Mouse (Mus musculus): ENCODE data around the gene Bcl2a1b. TPM values are rescaled to one million over a fixed set of nuclear protein-coding genes. Genes with fewer than 3 reads are reported as not detected.
"Not testable (repeated sequence)": the region's sequence is repeated elsewhere in the genome, so short reads cannot be mapped to it uniquely, and the experiment has no call there.

Bcl2a1b gene
- total RNA-seq, 1 experiment from 2014 or later: 42.9 TPM

DNA sequence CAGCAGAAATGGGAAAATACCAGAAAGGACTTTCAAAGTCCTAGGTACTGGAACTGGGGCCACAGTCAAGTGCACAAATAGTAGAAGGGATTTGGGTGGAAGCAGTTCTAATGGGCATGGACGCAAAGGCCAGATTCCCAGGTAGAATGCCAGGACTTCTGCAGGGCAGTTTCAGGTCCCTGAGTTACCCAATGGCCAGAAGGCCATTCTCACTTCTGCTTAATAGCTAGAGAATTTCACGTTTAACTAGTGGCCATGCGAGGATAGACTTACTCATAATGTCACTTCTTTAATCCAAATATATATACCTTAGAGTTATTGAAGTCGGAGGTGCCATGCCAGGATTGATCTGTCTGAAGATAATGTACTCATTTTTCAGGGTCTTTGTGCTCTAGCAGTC, 38.1 kb downstream of the Bcl2a1b start:
- not testable (repeated sequence) for ATAC-seq (ENCODE audit: extremely low read depth, insufficient number of reproducible peaks, low FRiP score, poor library complexity, severe bottlenecking)

DNA sequence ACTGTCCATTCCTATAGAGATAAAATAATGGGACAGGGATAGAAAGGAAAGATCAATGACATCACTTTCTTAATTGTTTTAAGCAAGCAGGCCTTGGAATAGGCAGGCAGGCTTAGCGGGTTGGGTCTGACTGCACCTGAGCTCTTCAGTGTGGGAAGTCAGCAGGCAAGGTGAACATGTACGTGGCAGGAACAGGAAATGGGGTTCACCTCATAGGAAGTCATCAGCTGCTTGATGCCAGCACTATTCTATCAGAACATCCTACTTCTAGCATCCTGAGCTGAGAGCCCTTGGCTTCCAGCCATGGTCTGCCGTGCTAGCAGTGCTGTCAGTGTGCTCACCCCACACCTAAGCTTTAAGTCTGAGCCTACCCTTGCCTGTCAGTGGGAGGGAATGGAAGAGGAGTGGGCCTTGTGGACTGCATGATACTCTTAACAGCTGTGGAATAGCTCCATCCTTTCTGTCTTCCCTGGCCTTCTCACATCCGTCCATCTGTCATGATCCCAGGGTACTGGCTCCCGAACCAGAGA, 40.0 kb downstream of the Bcl2a1b start:
- not testable (repeated sequence) for ATAC-seq (ENCODE audit: extremely low read depth, insufficient number of reproducible peaks, low FRiP score, poor library complexity, severe bottlenecking)

DNA sequence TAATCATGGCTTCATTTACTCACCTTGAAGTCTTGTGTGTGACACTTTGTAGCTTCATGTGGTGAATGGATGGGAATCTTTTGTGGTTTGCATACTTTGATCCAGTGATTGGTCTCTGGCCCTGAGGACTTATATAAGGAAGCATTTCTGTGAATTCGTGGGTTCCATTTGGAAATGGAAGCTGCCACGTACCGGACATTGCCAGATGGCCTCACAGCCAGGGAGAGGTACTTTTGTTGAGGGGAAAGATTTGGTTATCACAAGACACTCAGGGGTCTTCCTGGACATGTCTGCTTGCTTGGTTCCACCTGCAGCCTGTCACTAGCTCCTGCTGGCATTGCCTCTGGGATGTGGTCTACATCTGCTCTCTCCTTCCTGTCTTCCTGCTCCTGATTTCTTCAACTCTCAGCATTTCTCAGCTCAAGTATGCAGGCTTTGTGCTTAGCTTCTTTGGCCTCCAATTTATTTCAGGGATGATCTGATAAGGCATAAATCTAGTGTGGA, 41.6 kb downstream of the Bcl2a1b start:
- ATAC-seq (ENCODE audit: extremely low read depth, insufficient number of reproducible peaks, low FRiP score, poor library complexity, severe bottlenecking): not testable (repeated sequence)

- no peak for ATAC-seq (ENCODE audit: extremely low read depth, insufficient number of reproducible peaks, low FRiP score, poor library complexity, severe bottlenecking)
These were observed 54.4 kb downstream of the Bcl2a1b start for GRCm38 (mm10) chr9:89253400-89253799.

DNA sequence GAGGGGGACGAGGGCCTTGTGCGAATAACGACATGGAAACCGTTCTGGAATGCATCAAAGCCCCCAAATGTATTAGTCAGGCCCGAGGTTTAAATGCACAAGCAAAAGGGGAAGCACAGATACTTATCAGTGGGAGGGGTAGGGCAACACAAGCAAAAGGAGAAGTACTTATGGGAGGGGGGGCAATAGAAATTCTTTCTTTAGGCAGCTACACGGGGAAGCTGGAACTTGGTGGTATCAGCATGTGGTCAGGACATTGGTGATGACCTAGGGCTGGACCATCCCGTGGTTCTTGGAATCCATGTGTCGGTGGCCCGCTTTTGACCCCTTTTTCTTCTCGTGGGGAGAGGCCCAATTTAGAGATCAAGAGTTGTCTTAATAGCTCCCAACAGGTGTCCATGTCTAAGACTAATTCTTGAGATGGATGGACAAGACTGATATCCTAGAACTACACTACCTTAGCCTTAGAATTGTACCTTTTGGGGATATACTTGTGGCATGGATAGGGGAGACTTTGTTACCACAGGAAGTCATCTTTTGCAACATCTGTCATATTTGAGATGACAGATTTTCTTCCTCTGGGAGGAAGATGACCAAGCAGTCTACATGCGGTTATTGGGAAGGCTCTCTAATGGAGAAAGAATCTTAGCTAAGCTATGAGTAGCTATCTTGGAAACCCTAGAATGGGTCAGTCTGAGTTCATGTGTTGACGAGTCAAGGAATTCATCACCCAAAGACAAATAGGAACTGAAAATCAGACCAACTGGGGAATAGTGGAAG, 57.7 kb downstream of the Bcl2a1b start:
- peak; percentile 50 for ATAC-seq (ENCODE audit: extremely low read depth, insufficient number of reproducible peaks, low FRiP score, poor library complexity, severe bottlenecking)

Other genes starting within 250 kb of the Bcl2a1b start
- 4.9 and 10.6 TPM in 2 replicates for gene Bcl2a1a, start 242.3 kb upstream of the Bcl2a1b start, total RNA-seq (2017)
- gene Trim43b, start 106.4 kb upstream of the Bcl2a1b start, total RNA-seq (2017): not detected in 2 replicates
- gene Gm29094, start 170 bp downstream of the Bcl2a1b start, total RNA-seq (2017): 0.98 TPM in 1 of 2 replicates, not detected in the other
- gene Mthfs, start 11.5 kb downstream of the Bcl2a1b start, total RNA-seq (2017): 61.8 and 80.5 TPM in 2 replicates